Mouse (Mus musculus): ENCODE data around the gene Ppp1r13b.

DNA sequence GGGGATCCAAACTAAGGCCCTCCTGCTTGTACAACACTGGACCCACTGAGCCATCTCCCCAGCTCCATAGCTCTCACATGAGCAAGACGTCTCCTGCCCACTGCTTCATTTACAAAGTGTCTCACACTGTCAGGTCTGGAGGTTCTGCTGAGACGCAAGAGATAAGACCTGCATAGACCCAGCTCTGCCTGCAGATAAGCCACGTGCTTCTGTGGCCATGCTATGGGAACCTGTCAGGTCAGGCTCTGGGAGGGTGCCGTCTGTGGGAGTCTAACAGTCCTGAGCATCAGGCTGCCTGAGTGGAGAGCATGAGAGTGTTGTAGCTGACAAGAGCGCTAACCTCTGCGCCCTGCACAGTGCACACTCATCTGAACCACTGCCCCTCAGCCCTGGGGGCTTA is 120.9 kb downstream of the Ppp1r13b start:
- TF ChIP-seq MYOG (IDR thresholded peaks at IDR 0.05; ENCODE audit: control insufficient read depth, extremely low read depth, insufficient read length) (no peak), MAX (IDR thresholded peaks at IDR 0.05) (no peak), CTCF (IDR thresholded peaks at IDR 0.05; ENCODE audit: control insufficient read depth, insufficient read depth, insufficient read length) (no peak), MYOD1 (IDR thresholded peaks at IDR 0.05; ENCODE audit: control insufficient read depth, insufficient read length, low read depth) (no peak), USF1 (IDR thresholded peaks at IDR 0.05; ENCODE audit: low read depth) (no peak), CEBPB (IDR thresholded peaks at IDR 0.05; ENCODE audit: low read depth) (no peak), FOSL1 (IDR thresholded peaks at IDR 0.05; ENCODE audit: insufficient read depth, low read length, poor library complexity, severe bottlenecking) (no peak)
